Mouse (Mus musculus) ovary, postnatal 10 days (tissue): Measurements from ENCODE around the gene Olfr68.
"Not testable (repeated sequence)": the region's sequence is repeated elsewhere in the genome, so short reads cannot be mapped to it uniquely, and the experiment has no call there.

Experiments
- DNase-seq: peaks from one replicate; pipeline ENCODE4 v3.0.0; 2022; ENCODE audit warnings: low spot score

The Olfr68 gene

GRCm38 (mm10) chr7:103779598-103779997 lies at the start of gene Olfr68:
Olfr68 (minus strand) TSS chr7:103779698.
- no peak for DNase-seq

- no peak for DNase-seq
These were observed 48.3 kb upstream of the Olfr68 start, which contains the start of gene Hbb-bs for GRCm38 (mm10) chr7:103827808-103828207. Hbb-bs (minus strand) TSS chr7:103828096.

- DNase-seq = not testable (repeated sequence)
These were observed 47.6 kb upstream of the Olfr68 start for GRCm38 (mm10) chr7:103827139-103827538.

- no peak for DNase-seq
These were observed 46.9 kb upstream of the Olfr68 start for GRCm38 (mm10) chr7:103826255-103826887.

- DNase-seq = no peak
These were observed 46.2 kb upstream of the Olfr68 start for GRCm38 (mm10) chr7:103825536-103826254.

GRCm38 (mm10) chr7:103824597-103824996 lies 45.1 kb upstream of the Olfr68 start:
- DNase-seq = no peak

GRCm38 (mm10) chr7:103815085-103815484 lies 35.6 kb upstream of the Olfr68 start:
- not testable (repeated sequence) for DNase-seq

- DNase-seq = no peak
These were observed 34.3 kb upstream of the Olfr68 start, which contains the start of gene Hbb-bt for GRCm38 (mm10) chr7:103813766-103814165. Hbb-bt (minus strand) TSS chr7:103813996.

- not testable (repeated sequence) for DNase-seq
These were observed 33.7 kb upstream of the Olfr68 start for GRCm38 (mm10) chr7:103813152-103813551.

GRCm38 (mm10) chr7:103812174-103812573 lies 32.7 kb upstream of the Olfr68 start:
- DNase-seq = no peak

GRCm38 (mm10) chr7:103811223-103811845 lies 31.8 kb upstream of the Olfr68 start:
- no peak for DNase-seq

- DNase-seq = no peak
These were observed 31.2 kb upstream of the Olfr68 start for GRCm38 (mm10) chr7:103810746-103811145.

- no peak for DNase-seq
These were observed 30.8 kb upstream of the Olfr68 start for GRCm38 (mm10) chr7:103810296-103810695.

- DNase-seq = no peak
These were observed 30.3 kb upstream of the Olfr68 start for GRCm38 (mm10) chr7:103809801-103810155.

GRCm38 (mm10) chr7:103808971-103809800 lies 29.7 kb upstream of the Olfr68 start:
- DNase-seq = no peak

- not testable (repeated sequence) for DNase-seq
These were observed 28.6 kb upstream of the Olfr68 start for GRCm38 (mm10) chr7:103808120-103808519.

- no peak for DNase-seq
These were observed 27.4 kb upstream of the Olfr68 start for GRCm38 (mm10) chr7:103806856-103807255.

- DNase-seq = no peak
These were observed 13.3 kb upstream of the Olfr68 start for GRCm38 (mm10) chr7:103792669-103793388.

- DNase-seq = no peak
These were observed 12.2 kb upstream of the Olfr68 start, which contains the start of gene Olfr67 for GRCm38 (mm10) chr7:103791721-103792120. Olfr67 (minus strand) TSS chr7:103791821.

- DNase-seq = not testable (repeated sequence)
These were observed 1.8 kb downstream of the Olfr68 start for GRCm38 (mm10) chr7:103777652-103778051.

GRCm38 (mm10) chr7:103771494-103771893 lies 8.0 kb downstream of the Olfr68 start, which contains the start of gene Olfr69:
Olfr69 (minus strand) TSS chr7:103771594.
- DNase-seq = no peak
